Mouse (Mus musculus) liver, embryonic 14.5 days (tissue): Measurements from ENCODE around the gene Ubn1.

ENCODE experiments used
- CTCF ChIP-seq: IDR thresholded peaks from 2 replicates; pipeline ENCODE4 v1.5.1; 2016; ENCODE audit warnings: antibody characterized with exemption, low read depth, control low read depth
- EP300 ChIP-seq: IDR thresholded peaks from 2 replicates; pipeline ENCODE4 v1.6.1; 2016; ENCODE audit warnings: antibody characterized with exemption, low read depth

DNA sequence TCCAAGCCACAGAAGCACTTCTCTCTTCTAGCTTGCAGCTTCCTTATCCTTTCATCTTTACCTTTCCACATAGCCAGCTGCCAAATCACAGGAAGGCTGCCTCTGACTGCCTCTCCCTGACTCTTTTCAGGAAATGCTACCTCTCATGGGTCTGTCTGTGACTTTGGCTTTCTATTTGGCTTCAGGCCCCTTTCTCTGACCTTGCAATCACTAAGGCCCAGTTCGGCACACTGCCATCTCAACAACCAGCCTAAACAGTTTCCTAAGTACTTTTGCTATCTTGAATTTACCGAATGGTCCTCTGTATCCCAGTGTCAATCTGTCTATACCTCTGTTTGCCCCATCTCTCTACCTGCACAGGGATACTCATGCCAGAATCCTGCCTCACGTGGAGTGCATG, 14.3 kb upstream of the Ubn1 start:
- TF ChIP-seq CTCF (no peak), EP300 (no peak)
